Mouse (Mus musculus) lung, postnatal 14 days (tissue): ENCODE measurements at regions not wholly inside any gene's neighbourhood (a gene's known extent, or its start where the extent isn't known, plus 50 kb on each side); places are given as distances from the start of the nearest gene placed in this dataset.
A peak's percentile ranks its signal among the peaks of the same experiment; 100 is the strongest.

Source experiments
- DNase-seq: peaks from one replicate; pipeline ENCODE4 v3.0.0; 2021

DNA sequence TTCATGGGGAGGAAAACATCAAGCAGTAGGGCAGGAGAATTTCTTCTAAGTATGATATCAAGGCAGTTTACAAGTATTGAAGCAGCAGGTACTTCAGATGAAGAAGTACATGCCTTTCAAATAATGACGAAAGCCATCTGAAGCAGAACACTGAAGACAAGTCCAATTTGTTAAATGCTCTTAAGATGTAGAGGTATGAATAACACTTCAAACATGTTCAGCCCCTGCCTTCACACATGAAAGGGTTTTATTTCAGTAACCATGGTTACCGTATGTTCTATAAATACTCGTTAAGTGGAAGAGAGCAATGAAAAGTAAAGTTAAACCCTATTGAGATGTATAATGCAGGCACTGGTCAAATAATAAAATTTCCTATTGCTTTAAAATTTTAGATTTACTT is 101.8 kb downstream of the Mospd2 start:
- no peak for DNase-seq

DNA sequence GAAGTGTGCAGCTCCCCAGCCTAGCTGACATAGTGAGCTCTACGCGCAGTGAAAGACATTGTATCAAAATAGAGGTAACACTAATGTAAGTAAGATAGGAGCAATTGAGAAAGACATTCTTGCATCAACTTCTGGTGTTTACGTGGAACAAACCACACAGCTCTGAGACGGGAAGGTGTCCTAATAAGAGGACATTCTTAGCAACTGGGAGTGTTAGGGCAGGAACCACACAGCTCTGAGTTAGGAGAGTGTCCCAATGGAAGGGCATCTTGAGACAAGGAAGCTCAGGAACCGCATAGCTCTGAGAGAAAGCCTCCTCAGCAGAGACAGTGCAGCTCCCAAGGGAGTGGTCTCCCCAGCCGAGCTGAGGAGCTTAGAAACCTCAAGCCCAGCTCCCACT is 139.8 kb downstream of the Mospd2 start:
- DNase-seq = no peak

DNA sequence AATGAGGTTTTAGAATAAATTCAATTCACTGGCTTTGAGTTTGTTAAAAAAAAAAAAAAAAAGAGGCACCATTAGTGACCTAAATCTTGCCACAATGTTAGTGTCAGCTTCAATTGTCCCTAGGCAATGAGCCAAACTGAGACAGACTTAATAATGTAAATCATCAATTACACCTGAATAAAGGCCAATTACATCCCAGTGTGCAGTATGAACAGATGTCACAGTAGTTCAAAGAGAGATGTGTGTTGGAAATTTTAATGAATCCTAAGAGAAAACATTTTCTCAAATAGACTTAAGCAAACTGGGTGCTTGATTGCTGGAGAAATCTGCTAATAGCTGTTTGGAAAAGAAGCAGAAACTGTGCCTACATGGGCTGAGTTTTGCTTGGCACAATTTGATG is 159.3 kb downstream of the Mospd2 start:
- DNase-seq = no peak

DNA sequence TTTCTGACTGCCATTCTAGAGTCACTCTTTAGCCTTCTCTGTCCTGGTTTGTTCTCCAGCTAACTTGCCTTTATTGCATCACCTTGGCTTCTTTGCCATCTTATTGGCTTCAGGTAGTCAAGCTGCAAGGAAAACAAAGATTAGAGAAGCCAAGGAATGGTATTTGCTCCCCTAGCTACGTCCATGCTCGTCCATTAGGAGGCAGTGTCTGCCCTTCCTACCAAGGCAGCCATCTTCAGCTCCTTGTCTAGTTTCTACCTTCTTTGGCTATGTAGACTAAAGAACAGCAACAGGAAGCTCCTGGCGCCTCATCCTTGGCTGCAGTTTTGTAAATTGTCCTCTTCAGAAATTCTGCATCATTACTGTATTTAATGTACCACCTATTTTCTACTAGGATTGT is 192.9 kb downstream of the Mospd2 start:
- DNase-seq = peak; percentile 16

DNA sequence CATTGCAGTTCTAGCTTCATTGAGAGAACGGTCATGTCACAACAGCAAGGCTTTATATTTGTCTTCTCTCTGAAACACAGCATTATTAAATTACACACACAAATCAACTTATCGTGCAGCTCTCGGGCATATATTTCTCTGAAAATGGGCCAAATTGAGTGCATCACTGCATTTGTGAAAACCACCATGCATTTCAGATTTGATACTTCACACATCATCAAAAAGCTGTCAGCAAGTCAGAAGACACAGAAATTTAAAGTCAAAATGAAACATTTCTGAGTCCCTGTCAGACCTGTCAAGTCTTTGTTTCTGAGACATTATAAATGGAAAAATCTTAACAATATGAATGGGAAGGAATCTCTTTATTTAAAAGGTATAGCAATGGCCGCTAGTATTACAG is 215.3 kb downstream of the Mospd2 start:
- no peak for DNase-seq

DNA sequence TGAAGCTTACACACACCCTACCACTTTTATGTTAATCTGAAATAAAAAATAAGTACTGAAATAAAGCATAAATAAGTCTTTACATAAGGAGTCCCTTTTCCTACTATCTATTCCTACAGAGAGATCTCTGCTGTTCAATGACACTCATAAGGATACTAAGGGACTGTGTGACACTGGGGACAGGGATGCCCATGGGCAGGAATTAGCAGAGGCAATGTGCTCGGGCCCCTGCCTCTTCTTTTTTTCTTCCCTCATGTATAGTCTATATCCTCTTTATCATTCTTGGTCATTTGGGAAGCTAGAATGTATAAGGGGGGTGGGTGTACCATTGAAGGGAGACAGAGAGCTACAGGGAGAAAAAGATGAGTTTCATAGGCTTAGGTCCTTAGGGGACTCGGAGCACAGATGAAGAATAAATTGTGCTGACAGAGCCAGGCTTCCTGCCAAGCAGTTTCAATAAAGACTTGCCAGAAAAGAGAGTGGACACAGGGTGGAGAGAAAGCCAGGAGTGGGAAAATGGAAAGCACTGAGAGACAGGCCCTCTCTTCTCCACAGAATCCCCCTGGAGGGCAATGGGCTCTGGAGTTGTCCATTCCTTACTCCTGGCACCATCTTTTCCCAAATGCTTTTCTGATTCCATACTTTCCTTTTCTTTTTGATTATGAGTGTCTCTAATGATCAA is 216.3 kb downstream of the Mospd2 start:
- DNase-seq = peak; percentile 3

DNA sequence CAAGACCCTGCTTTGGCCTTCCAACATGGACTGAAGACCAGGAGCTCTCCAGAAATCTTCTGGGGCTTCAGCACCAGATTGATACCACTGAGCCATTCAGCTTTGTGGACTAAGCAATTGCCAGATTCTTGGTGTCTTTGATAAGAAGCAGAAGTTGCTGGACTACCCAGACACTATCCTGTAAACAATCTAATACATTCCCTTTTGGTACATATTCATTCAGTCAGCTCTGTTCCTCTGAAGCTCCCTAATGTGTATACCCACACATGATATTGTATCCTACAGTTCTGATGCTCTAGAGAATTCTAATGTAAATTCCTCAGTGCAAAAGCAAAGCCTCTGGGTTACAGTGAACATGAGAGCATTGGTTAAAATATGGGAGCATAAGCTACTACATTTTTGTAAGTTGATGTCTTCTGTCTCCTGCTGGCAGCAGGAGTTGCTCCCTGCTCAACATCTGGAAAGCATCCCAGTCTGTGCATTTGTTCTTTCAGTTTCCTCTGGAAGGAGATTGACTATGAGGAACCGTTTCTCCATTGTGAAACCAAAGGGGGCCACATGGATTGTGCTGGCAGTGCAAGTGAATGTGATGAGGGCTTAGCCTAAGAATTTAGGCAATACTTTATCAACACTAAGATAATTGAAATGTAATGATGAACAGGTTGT is 234.5 kb downstream of the Mospd2 start:
- DNase-seq = no peak
